Mouse (Mus musculus) E14TG2a.4 (cell line): ENCODE results near the gene Stpg4.

Experiments
- H3K27me3 ChIP-seq: 2 replicates; pipeline ENCODE4 v1.6.1; 2014; ENCODE audit warnings: low read length, control low read depth; ENCODE audit not compliant: insufficient read depth
- H3K36me3 ChIP-seq: 2 replicates; pipeline ENCODE4 v1.6.1; 2014; ENCODE audit warnings: low read length, control low read depth; ENCODE audit not compliant: insufficient read depth
- H3K4me1 ChIP-seq: replicated peaks from 2 replicates; pipeline ENCODE4 v1.6.1; 2014; ENCODE audit warnings: low read depth, low read length, control low read depth
- H3K4me3 ChIP-seq: replicated peaks from 2 replicates; pipeline ENCODE4 v1.5.1; 2014; ENCODE audit warnings: mild to moderate bottlenecking, low read length
- H3K9me3 ChIP-seq: 2 replicates; pipeline ENCODE4 v1.6.1; 2014; ENCODE audit warnings: low read length, control low read depth
- CTCF ChIP-seq: conservative IDR thresholded peaks from 2 replicates; pipeline ENCODE4 v1.5.1; 2014; ENCODE audit warnings: low read length
- NANOG ChIP-seq: IDR thresholded peaks from 2 replicates; pipeline ENCODE4 v1.6.1; 2014; ENCODE audit warnings: borderline replicate concordance, low read length, mixed read lengths
- POU5F1 ChIP-seq: IDR thresholded peaks from 2 replicates; pipeline ENCODE4 v1.6.1; 2014; ENCODE audit warnings: low read length, borderline replicate concordance

Stpg4 gene

GRCm38 (mm10) chr17:87369270-87369759 lies 58.2 kb downstream of the Stpg4 start:
- no peaks in the 10 kb centered on the region for H3K36me3 ChIP-seq
- H3K4me1 ChIP-seq, result peaks cover 53% of the 10 kb centered on the region
- TF ChIP-seq NANOG (no peak), CTCF (no peak), POU5F1 (no peak)
- no peaks in the 10 kb centered on the region for H3K9me3 ChIP-seq
- H3K4me3 ChIP-seq, result no peak overlapping the region
- H3K27me3 ChIP-seq, result peaks cover 9% of the 10 kb centered on the region

GRCm38 (mm10) chr17:87368481-87368880 lies 59.1 kb downstream of the Stpg4 start:
- H3K27me3 ChIP-seq, result peaks cover 9% of the 10 kb centered on the region
- no peak for TF ChIP-seq NANOG
- no peak for TF ChIP-seq POU5F1
- no peak for TF ChIP-seq CTCF
- no peaks in the 10 kb centered on the region for H3K36me3 ChIP-seq
- H3K4me3 ChIP-seq, result no peak overlapping the region
- peaks cover 60% of the 10 kb centered on the region for H3K4me1 ChIP-seq
- H3K9me3 ChIP-seq, result no peaks in the 10 kb centered on the region

DNA sequence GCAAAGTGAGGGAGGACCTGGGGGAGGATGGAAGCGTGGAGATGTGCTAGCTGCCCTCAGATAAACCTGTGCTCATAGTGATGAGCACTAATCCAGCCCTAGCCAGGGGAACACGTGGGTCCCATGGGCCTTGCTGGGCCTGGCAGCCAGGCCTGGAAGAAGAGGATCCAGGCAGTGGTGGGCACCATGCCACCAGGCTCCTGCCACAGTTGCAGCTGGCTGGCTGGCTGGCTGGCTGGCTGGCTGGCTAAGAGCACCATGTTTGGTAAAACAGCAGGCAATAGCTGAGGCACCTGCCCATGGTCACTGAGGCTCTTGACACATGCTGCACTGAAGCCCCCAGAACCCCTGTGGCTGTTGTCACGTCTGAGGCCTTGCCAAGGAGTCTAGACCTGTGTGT lies 59.9 kb downstream of the Stpg4 start:
- Histone ChIP-seq H3K27me3 (peaks cover 9% of the 10 kb centered on the region), H3K4me3 (no peak overlapping the region), H3K4me1 (peaks cover 64% of the 10 kb centered on the region), H3K9me3 (no peaks in the 10 kb centered on the region), H3K36me3 (no peaks in the 10 kb centered on the region)
- no peak for TF ChIP-seq CTCF
- no peak for TF ChIP-seq POU5F1
- TF ChIP-seq NANOG, result no peak

GRCm38 (mm10) chr17:87367228-87367627 lies 60.3 kb downstream of the Stpg4 start:
- Histone ChIP-seq H3K9me3 (no peaks in the 10 kb centered on the region), H3K36me3 (no peaks in the 10 kb centered on the region), H3K4me1 (peaks cover 64% of the 10 kb centered on the region), H3K27me3 (peaks cover 9% of the 10 kb centered on the region), H3K4me3 (no peak overlapping the region)
- TF ChIP-seq NANOG (no peak), POU5F1 (no peak), CTCF (no peak)

DNA sequence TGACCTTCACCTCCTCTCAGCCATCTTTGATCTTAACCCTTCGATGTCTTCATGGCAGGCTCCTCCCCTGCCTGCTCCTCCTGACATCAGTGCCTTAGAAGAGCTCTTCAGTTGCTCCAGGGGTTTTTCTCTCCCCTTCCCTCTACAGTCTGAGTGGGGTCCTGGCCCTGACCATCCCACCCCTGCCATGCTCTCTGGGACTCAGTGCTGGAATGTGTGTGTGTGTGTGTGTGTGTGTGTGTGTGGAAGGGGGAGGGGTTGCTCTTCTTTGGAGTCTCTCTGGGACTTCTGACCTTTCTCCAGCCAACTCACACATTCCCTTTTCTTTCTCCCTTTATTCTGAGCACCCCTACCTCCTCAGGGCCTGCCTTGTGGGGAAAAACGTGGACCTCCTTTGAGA lies 61.0 kb downstream of the Stpg4 start:
- peaks cover 9% of the 10 kb centered on the region for H3K27me3 ChIP-seq
- H3K9me3 ChIP-seq, result no peaks in the 10 kb centered on the region
- peaks cover 68% of the 10 kb centered on the region for H3K4me1 ChIP-seq
- no peak overlapping the region for H3K4me3 ChIP-seq
- H3K36me3 ChIP-seq, result no peaks in the 10 kb centered on the region
- TF ChIP-seq CTCF (no peak), NANOG (no peak), POU5F1 (no peak)

DNA sequence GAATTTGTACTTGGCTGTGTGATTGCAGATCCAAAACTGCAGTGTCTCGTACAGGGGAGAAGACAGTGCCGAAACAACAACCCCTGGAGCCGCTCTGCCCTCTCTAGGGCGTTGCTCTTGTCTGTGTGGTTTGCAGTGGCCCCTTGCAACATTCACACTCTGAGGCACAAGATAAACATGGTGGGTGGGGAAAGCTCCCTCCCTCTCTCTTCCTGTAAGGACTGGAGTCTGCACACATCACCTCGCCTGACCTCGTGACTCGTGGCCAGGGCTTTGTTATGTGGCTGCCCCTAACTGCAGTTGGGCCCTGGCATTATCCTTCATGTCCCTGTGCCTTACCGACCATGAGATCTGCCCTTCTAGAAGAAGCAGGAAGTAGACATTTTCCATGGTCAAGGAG lies 62.3 kb downstream of the Stpg4 start:
- no peak for TF ChIP-seq CTCF
- H3K27me3 ChIP-seq, result peaks cover 9% of the 10 kb centered on the region
- peaks cover 72% of the 10 kb centered on the region for H3K4me1 ChIP-seq
- H3K4me3 ChIP-seq, result no peak overlapping the region
- no peaks in the 10 kb centered on the region for H3K9me3 ChIP-seq
- H3K36me3 ChIP-seq, result no peaks in the 10 kb centered on the region

GRCm38 (mm10) chr17:87364108-87364507 lies 63.4 kb downstream of the Stpg4 start:
- Histone ChIP-seq H3K4me1 (peaks cover 65% of the 10 kb centered on the region), H3K27me3 (peaks cover 9% of the 10 kb centered on the region), H3K9me3 (no peaks in the 10 kb centered on the region), H3K4me3 (no peak overlapping the region), H3K36me3 (no peaks in the 10 kb centered on the region)
- TF ChIP-seq CTCF (no peak), NANOG (no peak), POU5F1 (no peak)

GRCm38 (mm10) chr17:87361132-87361531 lies 66.4 kb downstream of the Stpg4 start:
- no peak overlapping the region for H3K4me3 ChIP-seq
- H3K4me1 ChIP-seq, result peaks cover 42% of the 10 kb centered on the region
- H3K27me3 ChIP-seq, result no peaks in the 10 kb centered on the region
- no peaks in the 10 kb centered on the region for H3K36me3 ChIP-seq
- no peaks in the 10 kb centered on the region for H3K9me3 ChIP-seq
- TF ChIP-seq POU5F1 (no peak), CTCF (no peak), NANOG (no peak)

- no peak for TF ChIP-seq NANOG
- Histone ChIP-seq H3K4me3 (no peak overlapping the region), H3K36me3 (no peaks in the 10 kb centered on the region), H3K4me1 (peaks cover 26% of the 10 kb centered on the region), H3K9me3 (no peaks in the 10 kb centered on the region), H3K27me3 (no peaks in the 10 kb centered on the region)
Measured at GRCm38 (mm10) chr17:87357506-87357905, 70.0 kb downstream of the Stpg4 start.
